Mouse (Mus musculus) cortical plate, adult 2 months (tissue): ENCODE data around the gene Tmem243. TPM values are rescaled to one million over a fixed set of nuclear protein-coding genes. Genes with fewer than 3 reads are reported as not detected.

Experiments used
- H3K27ac ChIP-seq: fragments of 200-500 bp; 2 replicates; pipeline ENCODE4 v1.5.1; 2012; ENCODE audit warnings: low read length, control low read depth, inconsistent platforms; ENCODE audit not compliant: insufficient read depth
- H3K4me1 ChIP-seq: fragments of 200-500 bp; 2 replicates; pipeline ENCODE4 v1.6.1; 2011; ENCODE audit warnings: low read length; ENCODE audit not compliant: control insufficient read depth, insufficient read depth
- H3K4me3 ChIP-seq: fragments of 200-500 bp; 2 replicates; pipeline ENCODE4 v1.5.1; 2011; ENCODE audit warnings: mild to moderate bottlenecking, low read length, control low read depth; ENCODE audit not compliant: insufficient read depth
- CTCF ChIP-seq: fragments of 200-500 bp; IDR thresholded peaks from 2 replicates; pipeline ENCODE4 v1.5.1; 2011; ENCODE audit warnings: mild to moderate bottlenecking, control low read depth, low read length; ENCODE audit not compliant: insufficient read depth; ENCODE audit errors: extremely low read depth
- POLR2A ChIP-seq: fragments of 200-500 bp; IDR thresholded peaks from 2 replicates; pipeline ENCODE4 v1.6.1; 2011; ENCODE audit warnings: mild to moderate bottlenecking, low read length, control low read depth; ENCODE audit not compliant: insufficient read depth; ENCODE audit errors: extremely low read depth
- polyA plus RNA-seq: library from polyadenylated mRNA; depleted of rRNA; stranded (reverse); fragments of >200 nt; gene quantifications from 2 replicates; pipeline ENCODE4 v1.2.3, GENCODE M21; 2012; rRNA removed

The Tmem243 gene
- polyA plus RNA-seq, result 20.0 and 22.7 TPM in 2 replicates

DNA sequence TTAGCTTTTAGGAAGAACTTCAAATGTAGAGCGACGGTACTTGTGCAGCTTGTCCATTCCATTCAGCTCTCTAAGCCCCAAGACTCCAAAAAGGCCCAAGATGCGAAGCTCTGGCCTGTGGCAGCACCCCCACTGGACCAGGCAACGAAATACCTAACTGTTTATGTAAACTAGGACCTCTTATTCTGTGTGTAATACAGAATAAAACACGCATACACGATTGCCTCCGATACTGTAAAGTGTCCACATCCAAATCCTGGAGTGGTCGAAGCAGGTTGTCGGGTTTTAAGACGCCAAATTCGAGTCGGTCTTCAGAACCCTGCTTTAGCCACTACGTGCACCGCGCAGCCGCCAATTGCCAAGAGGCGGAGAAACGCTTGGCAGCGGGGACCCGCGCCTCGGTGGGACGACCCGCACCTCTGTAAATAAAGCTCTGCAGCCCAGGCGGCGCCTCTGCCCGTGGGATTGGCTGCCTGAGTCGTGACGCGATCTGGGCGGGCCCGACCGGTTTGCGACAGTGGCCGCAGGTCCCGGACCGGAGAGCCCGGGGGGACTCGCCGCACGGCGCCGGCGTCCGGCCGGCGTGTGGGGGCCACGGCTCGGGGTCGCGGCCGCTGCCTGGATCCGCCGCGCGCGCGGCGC, at the start of gene Tmem243:
Gene Tmem243, plus strand, starts transcription at position 462 of the 642 bp plus-strand sequence.
- peak within 1 kb of the TSS; percentile 43; the same call in 1 of the 2 replicates for H3K27ac ChIP-seq
- no peak for TF ChIP-seq CTCF
- peak; percentile 56; the same call in 1 of the 2 replicates for TF ChIP-seq POLR2A
- no peaks in the 10 kb centered on the region; the same call in 1 of the 2 replicates for H3K4me1 ChIP-seq

DNA sequence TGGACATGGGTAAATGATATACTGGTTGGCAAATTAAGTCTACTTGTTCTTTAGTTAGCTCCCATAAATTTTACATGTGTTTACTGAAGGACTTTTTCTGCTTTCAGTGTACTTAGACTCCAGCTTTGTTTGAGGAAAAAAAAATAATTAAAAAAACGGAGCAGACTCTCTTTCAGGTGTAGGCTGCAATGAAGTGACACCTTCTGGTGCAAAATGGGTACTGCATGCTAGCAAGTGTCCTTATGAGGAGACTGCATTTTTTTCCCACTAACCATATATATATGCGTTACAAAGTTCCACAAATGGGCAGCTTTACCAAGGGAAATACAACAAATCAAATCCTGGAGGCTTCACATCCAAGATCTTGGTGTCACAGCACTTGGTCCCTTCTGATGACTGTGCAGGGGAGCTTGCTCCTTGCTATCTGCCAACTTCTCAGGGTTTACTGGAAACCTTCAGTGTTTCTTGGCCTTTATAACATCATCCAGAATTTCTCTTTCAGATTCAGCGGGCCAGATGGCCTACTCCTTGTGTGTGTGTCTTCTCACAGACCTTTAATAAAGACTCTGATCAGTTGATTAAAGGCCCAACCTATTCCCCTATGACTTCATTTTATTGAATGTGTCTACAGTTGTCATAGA, 44.3 kb upstream of the Tmem243 start:
- Histone ChIP-seq H3K4me3 (no peak overlapping the region), H3K27ac (no peak overlapping the region), H3K4me1 (no peaks in the 10 kb centered on the region; the same call in 1 of the 2 replicates)
- TF ChIP-seq POLR2A, result no peak
- peak; percentile 72; the same call in 1 of the 2 replicates for TF ChIP-seq CTCF

More for the DNA sequence above, at the start of gene Tmem243:
- H3K4me3 ChIP-seq, result peak within 1 kb of the TSS; percentile 74

DNA sequence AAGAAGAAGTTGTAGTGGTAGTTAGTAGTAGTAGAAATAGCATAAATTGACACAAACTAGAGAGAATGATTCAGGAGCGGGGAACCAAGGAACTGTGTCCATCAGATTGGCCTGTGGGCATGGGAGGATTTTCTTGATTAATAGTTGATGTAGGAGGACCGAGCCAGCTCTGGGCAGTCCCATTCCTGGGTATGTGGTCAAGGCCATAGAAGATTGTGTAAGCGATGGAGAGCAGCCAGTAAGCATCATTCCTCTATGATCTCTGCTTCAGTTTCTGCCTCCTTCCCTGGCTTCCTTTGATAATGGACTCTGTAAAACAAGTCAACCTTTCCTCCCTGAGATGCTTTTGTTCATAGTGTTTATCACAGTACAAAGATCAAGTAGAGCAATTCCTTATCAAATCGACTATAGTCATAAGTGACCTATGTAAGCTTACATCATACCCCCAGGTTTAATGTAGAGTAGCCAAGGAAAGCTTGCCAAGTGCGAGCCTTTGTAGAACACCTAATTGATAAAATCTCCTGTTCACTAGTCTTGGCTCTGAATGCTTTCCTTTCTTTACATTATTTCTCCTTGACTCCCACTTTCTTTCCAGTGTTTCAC, 43.1 kb upstream of the Tmem243 start:
- TF ChIP-seq POLR2A (no peak), CTCF (no peak)
- Histone ChIP-seq H3K4me3 (no peak overlapping the region), H3K4me1 (no peaks in the 10 kb centered on the region; the same call in 1 of the 2 replicates), H3K27ac (no peak overlapping the region)

DNA sequence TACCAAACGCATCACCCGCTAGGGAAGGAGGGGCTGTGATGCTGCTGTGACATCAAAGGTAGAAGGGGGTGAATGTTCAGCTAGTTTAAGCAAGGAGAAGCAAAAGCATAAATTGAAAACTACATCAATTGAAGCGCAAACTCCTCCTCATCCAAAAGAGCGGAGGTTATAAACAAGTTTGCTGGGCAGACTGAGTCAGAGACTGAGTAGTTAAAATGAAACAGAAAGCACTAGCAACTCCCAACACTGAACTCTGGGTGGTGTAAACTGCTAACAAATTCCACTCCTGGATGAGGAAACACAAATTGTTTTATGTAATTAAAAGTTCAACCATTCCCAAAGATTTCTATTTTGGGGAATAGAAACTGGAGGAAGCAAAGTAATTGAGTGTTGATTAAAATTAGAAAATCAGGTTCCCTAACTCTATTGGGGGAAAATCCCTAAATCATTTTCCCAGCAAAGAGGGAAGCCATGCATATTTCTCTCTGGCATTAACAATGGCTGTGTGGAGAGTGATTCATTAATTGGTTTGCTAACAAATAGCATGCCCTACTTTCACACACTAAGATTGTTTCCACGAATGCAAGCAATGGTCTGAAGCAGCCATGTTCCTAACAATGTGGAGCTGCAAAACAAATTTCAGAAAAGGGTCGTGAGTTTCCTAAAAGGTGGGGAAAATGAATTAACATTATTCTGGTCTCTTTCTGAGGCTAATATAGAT, 41.0 kb upstream of the Tmem243 start:
- H3K4me1 ChIP-seq, result no peaks in the 10 kb centered on the region; the same call in 1 of the 2 replicates
- no peak overlapping the region for H3K27ac ChIP-seq
- no peak overlapping the region for H3K4me3 ChIP-seq
- TF ChIP-seq CTCF (no peak), POLR2A (no peak)

DNA sequence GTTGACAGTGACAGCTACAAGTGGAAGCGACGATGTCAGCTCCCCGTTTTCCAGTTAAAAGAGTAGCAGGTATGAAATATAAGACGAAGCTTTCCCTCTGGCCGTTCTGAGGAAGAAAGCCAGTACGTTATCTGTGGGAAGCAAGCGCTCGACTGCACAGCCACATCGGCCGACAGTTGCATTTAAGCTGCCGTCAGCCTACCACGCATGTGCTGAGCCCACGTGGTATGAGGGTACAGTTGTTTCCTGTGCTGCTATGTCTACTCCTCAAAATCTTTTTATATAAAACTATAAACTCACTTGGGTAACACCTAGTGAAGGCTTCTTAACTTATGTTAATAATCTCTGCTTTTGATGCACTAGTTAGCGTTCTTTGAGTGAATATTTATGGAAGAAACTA, 40.2 kb upstream of the Tmem243 start:
- Histone ChIP-seq H3K27ac (no peak overlapping the region), H3K4me3 (no peak overlapping the region), H3K4me1 (no peaks in the 10 kb centered on the region; the same call in 1 of the 2 replicates)
- no peak for TF ChIP-seq CTCF
- no peak for TF ChIP-seq POLR2A

DNA sequence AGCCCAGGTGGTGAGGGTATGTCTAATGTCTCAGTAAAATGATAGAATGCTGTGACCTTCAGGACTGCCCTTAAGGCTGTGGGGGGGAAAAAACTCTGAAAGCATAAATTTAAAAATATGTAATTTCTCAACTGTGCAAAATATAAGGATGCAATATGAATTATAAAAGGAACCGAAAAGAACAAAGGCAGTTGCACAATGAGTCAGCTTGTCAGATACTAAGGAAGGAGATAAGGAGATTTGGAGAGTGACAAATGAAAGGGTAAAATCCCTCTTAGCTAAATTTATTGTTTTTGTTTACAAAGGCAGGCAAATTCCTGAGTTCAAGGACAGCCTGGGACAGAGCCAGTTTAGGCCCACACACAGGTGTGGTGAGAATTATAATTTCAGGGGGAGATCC, 36.3 kb upstream of the Tmem243 start:
- no peak overlapping the region for H3K27ac ChIP-seq
- TF ChIP-seq POLR2A (no peak), CTCF (no peak)

DNA sequence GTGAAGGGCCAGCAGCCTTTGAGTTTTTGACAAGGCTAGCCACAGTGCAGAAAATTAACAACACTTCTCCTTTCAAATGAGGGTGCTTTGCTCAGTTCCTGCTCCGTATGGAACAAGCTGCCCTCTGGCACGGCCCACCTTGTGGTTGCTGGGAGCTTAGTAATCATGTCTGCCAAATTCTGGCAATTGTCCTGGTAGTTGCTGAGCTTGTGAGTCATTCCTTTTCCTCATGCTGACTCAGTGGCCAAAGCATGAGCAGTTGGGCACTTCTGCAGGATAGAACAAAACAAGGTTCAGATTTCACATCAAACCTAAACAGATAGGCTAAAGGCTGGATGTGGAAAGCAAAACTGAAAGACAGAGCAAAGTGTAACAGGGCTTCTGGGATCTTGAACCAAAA, 31.6 kb upstream of the Tmem243 start:
- Histone ChIP-seq H3K4me1 (no peaks in the 10 kb centered on the region), H3K27ac (no peak overlapping the region), H3K4me3 (no peak overlapping the region)
- TF ChIP-seq POLR2A, result no peak
- TF ChIP-seq CTCF, result no peak

More for the DNA sequence above, 36.3 kb upstream of the Tmem243 start:
- no peak overlapping the region for H3K4me3 ChIP-seq
- no peaks in the 10 kb centered on the region; the same call in 1 of the 2 replicates for H3K4me1 ChIP-seq

DNA sequence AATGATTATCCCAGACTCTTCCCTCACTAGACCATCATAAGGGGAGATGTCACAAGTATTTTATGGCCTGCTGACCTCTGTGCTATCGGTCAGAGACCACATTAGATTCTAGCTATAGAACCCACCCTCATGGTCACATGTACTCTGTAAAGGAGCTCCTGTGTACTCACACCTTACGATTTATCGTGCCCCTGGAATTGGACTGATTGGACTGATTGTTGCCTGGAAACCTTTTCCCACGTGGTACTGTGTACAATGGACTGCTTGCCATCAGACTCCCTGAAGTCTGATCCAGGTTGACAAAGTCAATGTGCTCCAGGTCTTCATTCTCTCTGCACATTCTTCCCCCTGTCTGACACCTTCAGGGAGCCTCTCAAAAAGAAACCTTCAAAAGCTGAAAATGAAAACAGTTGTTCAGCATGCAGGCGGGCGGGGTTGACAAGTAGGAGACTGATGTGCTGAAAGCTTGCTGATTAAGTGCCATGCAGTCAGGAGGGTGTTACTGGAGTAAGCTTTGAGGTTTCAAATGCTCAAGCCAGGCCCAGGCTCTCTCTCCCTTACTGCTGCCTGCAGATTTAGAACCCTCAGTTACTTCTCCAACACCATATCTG, 30.8 kb upstream of the Tmem243 start:
- Histone ChIP-seq H3K27ac (no peak overlapping the region), H3K4me1 (no peaks in the 10 kb centered on the region), H3K4me3 (no peak overlapping the region)
- TF ChIP-seq CTCF (no peak), POLR2A (no peak)

DNA sequence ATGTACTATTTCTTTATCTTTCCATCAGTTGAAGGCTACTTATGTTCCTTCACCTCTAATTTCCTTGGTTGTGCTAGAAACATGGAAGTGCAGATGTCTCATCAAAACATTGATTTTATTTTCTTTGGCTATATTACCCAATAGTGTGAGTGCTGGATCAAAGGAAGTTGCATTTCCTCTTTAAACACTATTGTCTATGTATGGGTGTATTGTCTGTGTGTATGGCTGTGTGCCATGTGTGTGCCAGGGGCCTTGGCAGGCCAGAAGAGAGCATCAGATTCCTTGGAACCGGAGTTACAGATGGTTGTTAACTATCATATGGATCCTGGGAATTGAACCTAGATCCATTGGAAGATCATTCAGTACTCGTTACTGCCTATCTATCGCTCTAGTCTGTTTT, 29.1 kb upstream of the Tmem243 start:
- no peak overlapping the region for H3K4me3 ChIP-seq
- H3K4me1 ChIP-seq, result no peaks in the 10 kb centered on the region
- no peak overlapping the region for H3K27ac ChIP-seq
- TF ChIP-seq CTCF (no peak), POLR2A (no peak)

DNA sequence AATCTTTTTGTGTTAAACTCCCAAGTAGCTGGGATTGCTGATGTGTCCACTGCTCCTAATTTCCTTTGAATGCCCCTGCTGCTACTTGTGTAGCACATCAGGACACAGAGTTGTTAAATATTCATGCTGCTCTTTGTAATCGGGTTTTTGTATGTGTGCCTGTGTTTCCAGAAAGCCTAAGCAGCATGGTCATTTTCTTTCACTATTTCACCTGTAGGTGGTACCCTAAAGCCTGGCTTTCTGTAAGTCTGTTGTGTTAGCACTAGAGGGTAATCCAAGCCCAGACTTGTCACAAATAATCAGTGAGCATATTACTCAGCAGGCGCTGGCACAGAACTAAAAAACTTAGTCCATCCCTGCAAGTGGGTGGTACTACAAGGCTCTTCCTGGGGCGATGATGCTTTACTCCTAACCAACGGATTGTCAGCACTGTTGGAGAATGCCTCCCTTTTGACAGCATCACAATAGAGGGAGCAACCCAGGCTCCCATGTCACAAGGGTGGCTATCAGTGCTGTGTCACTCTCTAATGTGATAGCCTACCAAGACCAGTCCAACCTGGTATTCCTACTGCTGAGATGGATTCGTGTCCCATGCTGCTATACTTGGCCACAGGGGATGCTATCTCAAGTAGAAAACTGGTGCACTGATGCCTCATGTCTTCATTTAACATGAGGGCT, 27.2 kb upstream of the Tmem243 start:
- H3K27ac ChIP-seq, result no peak overlapping the region
- H3K4me1 ChIP-seq, result no peaks in the 10 kb centered on the region
- no peak for TF ChIP-seq CTCF
- no peak for TF ChIP-seq POLR2A
- H3K4me3 ChIP-seq, result no peak overlapping the region
